Mouse (Mus musculus): ENCODE results near the gene Ccdc160. TPM values are rescaled to one million over a fixed set of nuclear protein-coding genes. Genes with fewer than 3 reads are reported as not detected.

Ccdc160 gene
- polyA plus RNA-seq, 1 experiment from 2014 or later, result 0.69 TPM

MicroRNAs within 50 kb of the gene (microRNA counts, 519-probe panel; counts per million panel counts)
- microRNA mmu-miR-106a+mmu-miR-17 (8,025 counts per million, percentile 96 among the panel's probes with 10 or more counts), microRNA mmu-miR-18b (not detected), microRNA mmu-miR-363 (not detected)

Small RNA genes lying within 50 kb of the gene (microRNA-seq; reads per million reads assigned to microRNA genes)
- gene Mir106a (121 reads per million, percentile 55 among the genes with 10 or more reads in this experiment), gene Mir18b (17.2 reads per million, percentile 31 among the genes with 10 or more reads in this experiment), gene Mir19b-2 (3.3 reads per million, percentile 10 among the genes with 10 or more reads in this experiment), gene Mir20b (63.9 reads per million, percentile 46 among the genes with 10 or more reads in this experiment), gene Mir363 (71.4 reads per million, percentile 48 among the genes with 10 or more reads in this experiment), gene Mir92-2 (51.6 reads per million, percentile 42 among the genes with 10 or more reads in this experiment)

Other genes with a start within 250 kb of the Ccdc160 start
- gene Gpc3, start 177.2 kb upstream of the Ccdc160 start, polyA plus RNA-seq (2016; fragmentation: Nextera tagmentation; extraction: Ambion mirVana), result 598 and 601 TPM in 2 replicates
- gene Phf6, start 121.1 kb downstream of the Ccdc160 start, polyA plus RNA-seq (2016; fragmentation: Nextera tagmentation; extraction: Ambion mirVana), result 24.9 and 25.5 TPM in 2 replicates
- gene Hprt, start 196.9 kb downstream of the Ccdc160 start, polyA plus RNA-seq (2016; fragmentation: Nextera tagmentation; extraction: Ambion mirVana), result 179 and 190 TPM in 2 replicates

All from heart, embryonic 12.5 days (tissue).